Mouse (Mus musculus) G1E (cell line): ENCODE results near the gene Mecom.

Source experiments
- CTCF ChIP-seq: IDR thresholded peaks from 2 replicates; pipeline ENCODE4 v1.5.1; 2012; ENCODE audit warnings: low read depth, low read length, inconsistent platforms, mixed read lengths
- TAL1 ChIP-seq: conservative IDR thresholded peaks from 2 replicates; pipeline ENCODE4 v1.6.1; 2012; ENCODE audit warnings: low read depth, low read length, inconsistent platforms, mixed read lengths

DNA sequence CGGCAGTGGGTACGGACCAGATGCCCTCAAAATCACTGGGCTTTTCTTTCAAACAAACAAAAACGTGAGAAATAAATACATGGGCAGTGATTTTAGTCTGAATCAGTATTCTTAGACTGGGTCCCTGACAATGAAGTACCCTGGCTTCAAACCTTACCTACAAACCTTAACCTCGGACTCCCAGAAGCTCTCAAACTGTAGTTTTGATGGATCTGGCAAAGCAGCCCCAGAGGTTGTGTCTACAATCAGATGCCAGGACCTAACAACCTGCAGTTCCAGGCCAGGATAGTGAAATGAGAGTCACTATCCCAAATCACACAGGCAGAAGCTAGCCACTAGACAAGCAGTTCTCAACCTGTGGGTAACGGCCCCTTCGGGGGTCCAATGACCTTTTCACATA is 111.2 kb downstream of the Mecom start:
- TF ChIP-seq CTCF (no peak), TAL1 (no peak)
